Mouse (Mus musculus): ENCODE data around the gene Lrmp. TPM values are rescaled to one million over a fixed set of nuclear protein-coding genes. Genes with fewer than 3 reads are reported as not detected.

Lrmp gene
- polyA plus RNA-seq (2015; fragmentation: Illumina TruSeq; extraction: RNeasy Lipid Tissue Mini Kit (QIAGEN cat#74804); ENCODE audit: insufficient read depth, low replicate concordance) = 200 TPM

GRCm38 (mm10) chr6:145115476-145116097 lies at the start of gene Lrmp:
Gene Lrmp (plus strand): TSS chr6:145115653.

GRCm38 (mm10) chr6:145075548-145076224 lies 39.8 kb upstream of the Lrmp start, which contains the start of gene Bcat1:
Gene Bcat1 (minus strand): TSS chr6:145076184.

GRCm38 (mm10) chr6:145210816-145211338 lies 95.4 kb downstream of the Lrmp start, which contains the start of the genes Casc1 and Etfrf1:
Gene Casc1 (minus strand): TSS chr6:145211005.
Gene Etfrf1 (plus strand): TSS chr6:145211134.

Other genes starting within 250 kb of the Lrmp start
- 0.91 TPM for gene Bcat1, start 39.5 kb upstream of the Lrmp start, polyA plus RNA-seq (2015; fragmentation: Illumina TruSeq; extraction: RNeasy Lipid Tissue Mini Kit (QIAGEN cat#74804); ENCODE audit: insufficient read depth, low replicate concordance)
- 0.61 TPM for gene Casc1, start 95.4 kb downstream of the Lrmp start, polyA plus RNA-seq (2015; fragmentation: Illumina TruSeq; extraction: RNeasy Lipid Tissue Mini Kit (QIAGEN cat#74804); ENCODE audit: insufficient read depth, low replicate concordance)
- 35.3 TPM for gene Etfrf1, start 95.5 kb downstream of the Lrmp start, polyA plus RNA-seq (2015; fragmentation: Illumina TruSeq; extraction: RNeasy Lipid Tissue Mini Kit (QIAGEN cat#74804); ENCODE audit: insufficient read depth, low replicate concordance)
- gene Kras, start 134.6 kb downstream of the Lrmp start, polyA plus RNA-seq (2015; fragmentation: Illumina TruSeq; extraction: RNeasy Lipid Tissue Mini Kit (QIAGEN cat#74804); ENCODE audit: insufficient read depth, low replicate concordance) = 96.6 TPM